Mouse (Mus musculus): Measurements from ENCODE around the gene Phf11a.
"Not testable (repeated sequence)": the region's sequence is repeated elsewhere in the genome, so short reads cannot be mapped to it uniquely, and the experiment has no call there.

DNA sequence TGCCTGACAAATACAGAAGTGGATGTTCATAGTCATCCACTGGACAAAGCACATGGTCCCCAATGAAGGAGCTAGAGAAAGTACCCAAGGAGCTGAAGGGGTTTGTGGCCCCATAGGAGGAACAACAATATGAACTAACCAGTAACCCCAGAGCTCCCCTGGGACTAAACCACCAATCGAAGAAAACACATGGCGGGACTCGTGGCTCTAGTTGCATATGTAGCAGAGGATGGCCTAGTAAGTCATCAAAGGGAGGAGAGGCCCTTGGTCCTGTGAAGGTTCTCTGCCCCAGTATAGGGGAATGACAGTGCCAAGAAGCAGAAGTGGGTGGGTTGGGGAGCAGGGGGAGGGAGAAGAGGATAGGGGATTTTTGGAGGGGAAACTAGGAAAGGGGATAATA lies 38.7 kb upstream of the Phf11a start:
- TF ChIP-seq CTCF (IDR thresholded peaks at IDR 0.05; ENCODE audit: insufficient read depth, low read length); POLR2A (IDR thresholded peaks at IDR 0.05; ENCODE audit: borderline replicate concordance, extremely low read depth, low read depth, low read length): not testable (repeated sequence)

Data from lung, adult 2 months (tissue).